Mouse (Mus musculus): ENCODE data around the gene Aldh2.

GRCm38 (mm10) chr5:121574145-121574544 lies 19.5 kb downstream of the Aldh2 start:
- TF ChIP-seq CTCF (IDR thresholded peaks at IDR 0.05; ENCODE audit: borderline replicate concordance, insufficient read depth, low read depth, low read length) (no peak), POLR2A (IDR thresholded peaks at IDR 0.05; ENCODE audit: borderline replicate concordance, insufficient read depth, low read length) (no peak)
